Mouse (Mus musculus) C2C12 (cell line): ENCODE data around the gene Clec16a. TPM values are rescaled to one million over a fixed set of nuclear protein-coding genes. Genes with fewer than 3 reads are reported as not detected.

Source experiments
- H3K27me3 ChIP-seq: one replicate; pipeline ENCODE4 v1.6.1; 2011; ENCODE audit not compliant: control insufficient read depth, insufficient read depth, insufficient read length
- H3K36me3 ChIP-seq: one replicate; pipeline ENCODE4 v1.6.1; 2011; ENCODE audit not compliant: control insufficient read depth, insufficient read depth
- H3K4me3 ChIP-seq: one replicate; pipeline ENCODE4 v1.5.1; 2011; ENCODE audit warnings: mild to moderate bottlenecking, control low read depth; ENCODE audit not compliant: poor library complexity, insufficient read depth, severe bottlenecking
- H3K79me2 ChIP-seq: one replicate; pipeline ENCODE4 v1.6.1; 2011; ENCODE audit not compliant: control insufficient read depth, insufficient read depth
- H3K79me3 ChIP-seq: one replicate; pipeline ENCODE4 v1.6.1; 2011; ENCODE audit warnings: low read depth, control low read depth
- H3ac ChIP-seq: one replicate; pipeline ENCODE3; 2011; ENCODE audit warnings: low read depth; ENCODE audit not compliant: control insufficient read depth, insufficient read length
- CEBPB ChIP-seq: IDR thresholded peaks from one replicate; pipeline ENCODE4 v1.6.1; 2011; ENCODE audit warnings: low read depth, mild to moderate bottlenecking, control low read depth, moderate library complexity
- CTCF ChIP-seq: IDR thresholded peaks from one replicate; pipeline ENCODE4 v1.5.1; 2011; ENCODE audit not compliant: control insufficient read depth, insufficient read depth, insufficient read length
- FOSL1 ChIP-seq: IDR thresholded peaks from one replicate; pipeline ENCODE4 v1.8.0; 2011; ENCODE audit warnings: mild to moderate bottlenecking, low read length; ENCODE audit not compliant: poor library complexity, insufficient read depth, severe bottlenecking
- MAX ChIP-seq: IDR thresholded peaks from one replicate; pipeline ENCODE4 v1.6.1; 2011; ENCODE audit warnings: mild to moderate bottlenecking, control low read depth
- MYOD1 ChIP-seq: IDR thresholded peaks from one replicate; pipeline ENCODE4 v1.6.1; 2011; ENCODE audit warnings: low read depth; ENCODE audit not compliant: control insufficient read depth, insufficient read length
- MYOG ChIP-seq: IDR thresholded peaks from one replicate; pipeline ENCODE4 v1.6.1; 2011; ENCODE audit not compliant: control insufficient read depth, insufficient read length; ENCODE audit errors: extremely low read depth
- USF1 ChIP-seq: IDR thresholded peaks from one replicate; pipeline ENCODE4 v1.6.1; 2011; ENCODE audit warnings: low read depth, mild to moderate bottlenecking, control low read depth, moderate library complexity
- polyA plus RNA-seq: library from polyadenylated mRNA; unstranded; fragments of >200 nt; fragmentation: generic; extraction: Trizol; gene quantifications from one replicate; pipeline ENCODE4 v1.2.1, GENCODE M21; 2012; ENCODE audit warnings: missing spikeins

The Clec16a gene
- polyA plus RNA-seq, 1 experiment = 10.0 TPM

DNA sequence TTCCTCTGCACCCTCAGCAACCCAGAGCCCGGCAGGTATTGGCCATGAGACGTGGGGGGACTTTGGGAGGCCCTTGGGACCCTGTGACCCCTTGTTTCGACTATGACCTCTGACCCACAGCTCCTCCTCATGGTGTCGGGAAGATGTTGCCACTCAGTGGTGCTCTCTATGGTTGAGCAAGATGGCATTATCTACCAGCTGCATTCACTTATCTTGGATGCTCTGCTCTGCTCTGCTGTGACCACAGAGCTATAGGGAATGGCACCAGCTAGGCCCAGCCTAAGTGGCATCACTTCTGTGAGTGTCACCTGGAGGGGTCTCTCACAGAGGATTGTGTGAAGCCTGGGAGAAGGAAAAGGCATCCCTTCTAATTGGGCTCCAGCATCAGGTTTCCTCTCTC is 186.6 kb downstream of the Clec16a start:
- Histone ChIP-seq H3K79me3 (no peaks in the 10 kb centered on the region), H3K27me3 (no peaks in the 10 kb centered on the region), H3ac (no peak overlapping the region), H3K79me2 (no peaks in the 10 kb centered on the region), H3K4me3 (no peak overlapping the region), H3K36me3 (no peaks in the 10 kb centered on the region)
- TF ChIP-seq CTCF (no peak), MYOD1 (no peak), CEBPB (no peak), FOSL1 (no peak), USF1 (no peak), MAX (no peak), MYOG (no peak)

GRCm38 (mm10) chr16:10732421-10732820 is 187.3 kb downstream of the Clec16a start:
- no peak overlapping the region for H3K4me3 ChIP-seq
- no peaks in the 10 kb centered on the region for H3K79me2 ChIP-seq
- H3K36me3 ChIP-seq = no peaks in the 10 kb centered on the region
- H3ac ChIP-seq = no peak overlapping the region
- H3K79me3 ChIP-seq = no peaks in the 10 kb centered on the region
- TF ChIP-seq MYOD1 = no peak
- no peak for TF ChIP-seq CEBPB
- no peak for TF ChIP-seq MYOG
- H3K27me3 ChIP-seq = no peaks in the 10 kb centered on the region

- H3K79me3 ChIP-seq = no peaks in the 10 kb centered on the region
- no peak for TF ChIP-seq MYOD1
- no peak for TF ChIP-seq CEBPB
- no peak for TF ChIP-seq CTCF
- no peak for TF ChIP-seq FOSL1
- TF ChIP-seq MAX = no peak
- TF ChIP-seq MYOG = no peak
- no peak for TF ChIP-seq USF1
- no peaks in the 10 kb centered on the region for H3K79me2 ChIP-seq
- H3K36me3 ChIP-seq = no peaks in the 10 kb centered on the region
- H3K27me3 ChIP-seq = no peaks in the 10 kb centered on the region
- H3K4me3 ChIP-seq = no peak overlapping the region
- no peak overlapping the region for H3ac ChIP-seq
Measured at GRCm38 (mm10) chr16:10735781-10736180, 190.6 kb downstream of the Clec16a start.

GRCm38 (mm10) chr16:10736364-10736763 is 191.2 kb downstream of the Clec16a start:
- Histone ChIP-seq H3K79me2 (no peaks in the 10 kb centered on the region), H3K79me3 (no peaks in the 10 kb centered on the region), H3K36me3 (no peaks in the 10 kb centered on the region), H3K27me3 (no peaks in the 10 kb centered on the region), H3ac (no peak overlapping the region), H3K4me3 (no peak overlapping the region)
- TF ChIP-seq CEBPB (no peak), MAX (no peak), FOSL1 (no peak), USF1 (no peak), MYOG (no peak), CTCF (no peak), MYOD1 (no peak)

GRCm38 (mm10) chr16:10737571-10737970 is 192.4 kb downstream of the Clec16a start:
- Histone ChIP-seq H3K27me3 (no peaks in the 10 kb centered on the region), H3K79me3 (no peaks in the 10 kb centered on the region), H3K4me3 (no peak overlapping the region), H3K36me3 (no peaks in the 10 kb centered on the region), H3K79me2 (no peaks in the 10 kb centered on the region), H3ac (no peak overlapping the region)
- TF ChIP-seq FOSL1 (no peak), USF1 (no peak), CTCF (no peak), MYOD1 (no peak), CEBPB (no peak), MAX (no peak), MYOG (no peak)

DNA sequence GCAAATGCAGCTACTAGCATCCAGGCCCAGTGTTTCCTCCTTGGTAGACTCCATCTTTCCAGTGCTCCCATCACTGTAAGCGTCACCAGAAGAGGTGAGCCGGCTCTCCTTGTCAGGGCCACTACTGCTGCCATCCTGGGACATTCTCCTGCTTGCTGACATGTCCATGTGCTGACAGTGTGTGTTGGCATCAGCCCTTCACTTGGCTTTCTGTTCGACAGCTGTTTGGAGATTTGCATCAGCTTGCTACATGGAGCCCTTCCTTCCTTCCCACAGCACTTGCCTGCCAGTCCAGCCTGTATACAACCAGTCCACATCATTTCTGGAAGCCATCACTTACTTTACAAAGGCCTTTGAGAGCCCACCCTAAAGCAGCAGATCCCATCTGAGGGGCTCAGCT is 193.7 kb downstream of the Clec16a start:
- Histone ChIP-seq H3ac (no peak overlapping the region), H3K27me3 (no peaks in the 10 kb centered on the region), H3K36me3 (no peaks in the 10 kb centered on the region), H3K4me3 (no peak overlapping the region), H3K79me2 (no peaks in the 10 kb centered on the region), H3K79me3 (no peaks in the 10 kb centered on the region)
- TF ChIP-seq MYOG (no peak), CEBPB (no peak), USF1 (no peak), MAX (no peak), MYOD1 (no peak)

DNA sequence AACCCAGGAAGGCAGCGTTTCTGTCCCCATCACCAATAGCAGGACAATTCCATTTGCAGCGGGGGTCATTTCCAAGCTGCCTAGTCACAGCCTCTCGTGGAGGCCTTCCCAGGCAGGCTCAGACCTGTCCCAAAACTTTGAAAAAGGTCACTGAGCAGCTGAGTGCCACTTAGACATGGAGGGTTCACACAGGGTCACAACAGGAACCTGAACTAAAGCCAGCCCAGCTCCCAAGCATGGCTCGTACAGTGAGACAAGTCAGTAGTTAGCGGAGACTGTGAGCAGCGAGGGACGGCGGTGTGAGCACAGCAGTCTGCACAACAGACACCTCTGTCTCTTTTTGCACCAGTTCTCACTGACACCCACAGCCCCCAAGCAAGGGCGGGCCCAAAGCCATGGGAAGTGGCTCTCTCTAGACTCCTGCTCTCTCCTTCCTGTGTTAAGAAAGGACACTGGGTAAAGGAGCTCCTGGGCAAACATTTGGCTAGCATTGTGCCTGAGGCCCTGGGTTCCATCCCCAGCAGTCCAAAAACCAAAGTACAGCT is 194.8 kb downstream of the Clec16a start:
- no peak overlapping the region for H3K4me3 ChIP-seq

More for the DNA sequence above, 194.8 kb downstream of the Clec16a start:
- H3K36me3 ChIP-seq = no peaks in the 10 kb centered on the region
- no peaks in the 10 kb centered on the region for H3K27me3 ChIP-seq
- TF ChIP-seq USF1 = no peak
- no peak for TF ChIP-seq MYOG
- TF ChIP-seq MYOD1 = no peak
- no peak for TF ChIP-seq CEBPB
- TF ChIP-seq MAX = no peak
- TF ChIP-seq CTCF = no peak
- no peak for TF ChIP-seq FOSL1
- H3K79me2 ChIP-seq = no peaks in the 10 kb centered on the region
- no peaks in the 10 kb centered on the region for H3K79me3 ChIP-seq
- H3ac ChIP-seq = no peak overlapping the region
